Mouse (Mus musculus) kidney, adult 9 months (tissue): ENCODE results near the gene Wfdc15b.
"Not testable (repeated sequence)": the region's sequence is repeated elsewhere in the genome, so short reads cannot be mapped to it uniquely, and the experiment has no call there.

Experiments
- DNase-seq: peaks from one replicate; pipeline ENCODE4 v3.0.0; 2022

Wfdc15b gene

DNA sequence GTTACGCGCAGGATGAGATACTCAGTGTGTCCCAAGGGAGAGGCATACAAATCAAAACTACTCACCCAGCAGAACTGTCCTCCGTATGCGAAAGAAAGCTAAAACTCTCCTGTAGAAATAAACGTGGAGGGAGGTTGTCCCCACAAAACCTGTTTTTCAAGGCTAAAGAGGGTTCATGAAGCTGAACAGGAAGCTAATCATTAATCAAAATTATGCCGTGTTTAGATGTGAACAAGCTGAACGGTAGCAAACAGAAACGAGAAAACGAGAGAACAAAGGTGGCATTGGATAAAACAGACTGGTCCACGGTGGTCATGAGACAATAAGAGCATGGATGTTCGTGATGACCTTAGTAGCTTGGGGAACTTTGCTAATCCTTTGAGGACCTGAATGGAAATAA is at the start of gene Wfdc15b:
Wfdc15b (minus strand) TSS at position 139 of the 400 bp plus-strand sequence.
- DNase-seq = peak; percentile 49

DNA sequence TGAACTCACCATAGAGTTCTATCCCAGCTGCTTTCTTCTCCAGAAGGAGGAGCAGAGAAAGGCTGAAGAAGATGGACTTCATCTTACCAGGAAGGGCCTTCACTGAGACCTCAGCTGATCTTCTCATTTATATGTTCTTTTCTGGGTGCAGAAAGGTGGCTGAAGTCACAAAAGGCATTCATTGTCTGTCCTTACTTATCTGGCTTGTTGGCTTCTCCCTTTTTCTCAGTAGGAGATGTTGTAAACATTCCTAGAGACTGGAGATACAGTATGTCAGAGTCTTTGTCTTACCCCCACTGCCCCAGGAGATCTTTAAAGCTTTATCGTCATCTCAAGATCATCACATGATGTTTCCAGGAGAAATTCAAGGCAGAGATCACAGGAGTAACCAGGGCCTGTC is 35.1 kb upstream of the Wfdc15b start, which contains the start of gene Svs3b:
Svs3b (minus strand) TSS at position 101 of the 400 bp plus-strand sequence.
- DNase-seq = not testable (repeated sequence)

- DNase-seq = no peak
These were observed 16.9 kb upstream of the Wfdc15b start, which contains the start of gene Svs2 for GRCm38 (mm10) chr2:164238366-164238765. Gene Svs2, minus strand, starts transcription at chr2:164238466.

- DNase-seq = no peak
These were observed 11.2 kb upstream of the Wfdc15b start for GRCm38 (mm10) chr2:164232671-164233070.

- no peak for DNase-seq
These were observed 7.1 kb upstream of the Wfdc15b start for GRCm38 (mm10) chr2:164228361-164229070.

GRCm38 (mm10) chr2:164219295-164219694 is 2.2 kb downstream of the Wfdc15b start:
- DNase-seq = no peak

DNA sequence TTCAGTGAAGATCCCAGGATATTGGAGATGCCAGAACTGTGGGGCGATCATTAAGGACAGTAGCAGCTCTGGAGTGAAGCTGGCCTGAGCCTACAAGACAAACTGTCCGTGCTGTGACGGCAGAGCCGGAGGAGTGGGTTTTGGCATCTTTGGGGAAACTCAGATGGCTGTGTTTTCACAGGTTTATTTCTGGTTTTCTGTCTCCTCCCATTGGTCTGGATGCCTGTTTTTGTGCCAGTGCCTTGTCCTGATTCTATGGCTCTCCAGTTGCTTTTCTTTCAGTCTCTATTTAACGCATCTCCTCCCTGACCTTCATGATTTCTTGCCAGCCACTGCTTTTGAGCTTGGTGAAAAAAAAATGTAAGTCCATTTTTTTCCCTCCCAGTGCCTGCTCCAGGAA is 8.7 kb downstream of the Wfdc15b start:
- DNase-seq = no peak

GRCm38 (mm10) chr2:164210892-164211291 is 10.6 kb downstream of the Wfdc15b start:
- no peak for DNase-seq

GRCm38 (mm10) chr2:164206676-164207075 is 14.8 kb downstream of the Wfdc15b start:
- DNase-seq = no peak

- peak; percentile 73 for DNase-seq
These were observed 15.4 kb downstream of the Wfdc15b start for GRCm38 (mm10) chr2:164206011-164206410.

- no peak for DNase-seq
These were observed 21.7 kb downstream of the Wfdc15b start, which contains the start of gene Wfdc15a for GRCm38 (mm10) chr2:164199626-164200327. Gene Wfdc15a, minus strand, starts transcription at chr2:164200130.

DNA sequence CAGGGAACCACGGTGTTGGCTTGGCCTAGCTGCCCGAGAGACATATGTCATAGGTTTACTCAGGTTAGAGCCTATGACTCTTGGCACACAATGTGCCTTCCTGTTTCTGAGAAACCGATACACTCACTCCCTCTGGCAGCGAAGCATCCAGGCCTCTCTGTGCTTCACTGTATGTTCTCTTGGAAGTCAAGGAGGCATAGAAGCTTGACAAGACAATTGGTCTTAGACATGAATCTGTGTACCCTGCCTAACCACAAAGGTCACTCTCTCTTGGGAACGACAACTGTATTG is 24.8 kb downstream of the Wfdc15b start:
- no peak for DNase-seq

DNA sequence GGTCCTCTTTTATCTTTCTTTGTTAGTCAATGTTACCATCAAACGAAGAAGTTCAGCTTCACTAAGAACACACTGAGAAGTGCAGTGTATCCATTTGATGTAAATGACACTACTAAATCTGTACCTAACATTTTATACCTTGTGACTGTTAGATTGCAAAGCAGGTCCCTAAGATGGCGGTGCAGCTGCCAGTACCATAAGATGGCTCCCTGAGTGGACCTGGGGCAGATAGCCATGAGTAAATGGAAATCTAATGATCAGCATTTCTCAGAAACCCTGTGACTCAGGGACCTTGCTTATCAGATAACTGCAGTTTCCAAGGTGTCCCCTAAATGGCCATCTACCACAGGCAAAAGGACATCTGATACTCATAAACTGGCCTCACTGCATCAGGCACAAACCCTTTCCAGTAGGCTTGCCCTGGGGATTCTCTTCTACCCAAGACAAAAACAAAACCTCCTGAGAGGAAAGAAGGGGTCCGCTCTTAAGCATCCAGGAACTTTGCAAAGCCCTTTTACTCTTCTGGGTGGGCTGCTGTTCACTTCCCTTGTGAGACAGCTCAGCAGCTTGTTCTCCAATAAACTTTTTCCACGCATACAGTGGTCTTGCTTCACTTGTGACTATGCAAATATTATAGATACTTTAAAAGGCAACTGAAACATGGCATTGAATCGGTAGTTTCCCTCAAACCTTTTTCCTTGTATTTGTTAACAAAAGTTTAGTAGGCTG is 25.3 kb downstream of the Wfdc15b start:
- DNase-seq = no peak

DNA sequence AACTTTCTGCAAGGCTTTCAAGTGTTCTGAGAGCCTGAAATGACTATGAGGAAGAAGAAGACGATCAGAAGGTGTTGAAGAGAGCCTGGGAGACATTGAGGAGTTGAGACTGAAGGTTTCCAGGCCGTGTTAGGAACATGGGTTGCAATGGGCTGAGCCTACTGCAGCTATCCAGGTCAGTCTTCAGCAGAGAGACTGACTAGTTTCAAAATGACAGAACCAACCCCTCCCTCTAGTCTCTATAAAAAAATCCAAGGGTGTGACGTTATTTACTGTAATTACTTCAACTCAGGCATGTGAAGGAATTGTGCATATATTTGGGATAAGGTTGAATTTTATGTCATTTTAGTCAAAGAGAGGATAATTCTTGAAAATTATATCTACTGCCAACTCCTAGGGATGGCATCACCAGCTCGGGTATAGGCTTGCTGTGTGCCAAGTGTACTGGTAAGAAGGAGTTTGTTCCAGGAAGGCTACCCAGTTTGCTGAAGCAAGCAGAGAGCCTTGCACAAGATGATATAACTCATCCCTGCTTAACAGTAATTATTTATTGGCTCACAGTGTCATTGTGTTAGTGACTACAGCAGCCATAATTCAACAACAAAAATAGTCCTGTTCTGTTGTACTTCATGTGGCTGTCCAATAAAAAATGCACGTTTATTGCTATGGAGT is 26.4 kb downstream of the Wfdc15b start:
- no peak for DNase-seq

DNA sequence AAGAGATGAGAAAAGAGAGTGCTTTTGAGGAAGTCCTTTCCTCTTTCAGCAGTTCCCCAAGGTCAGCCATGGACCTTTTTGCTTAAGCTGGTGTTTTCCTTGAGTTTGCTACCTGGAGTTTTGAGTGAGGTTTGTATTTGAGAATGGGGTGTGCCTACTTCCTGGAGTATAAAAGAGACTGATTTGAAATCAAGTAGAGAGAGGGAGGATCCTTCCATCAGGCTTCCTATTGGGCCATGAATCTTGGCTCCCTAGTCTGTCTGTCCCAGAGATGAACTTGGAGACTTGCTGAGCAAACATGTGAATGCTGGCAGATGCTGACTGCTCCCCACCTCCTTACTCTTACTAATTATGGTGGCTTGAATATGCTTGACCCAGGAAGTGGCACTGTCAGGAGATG is 29.2 kb downstream of the Wfdc15b start:
- no peak for DNase-seq

GRCm38 (mm10) chr2:164190576-164190975 is 30.9 kb downstream of the Wfdc15b start, which contains the start of gene Wfdc12:
Gene Wfdc12, minus strand, starts transcription at chr2:164190608.
- no peak for DNase-seq

DNA sequence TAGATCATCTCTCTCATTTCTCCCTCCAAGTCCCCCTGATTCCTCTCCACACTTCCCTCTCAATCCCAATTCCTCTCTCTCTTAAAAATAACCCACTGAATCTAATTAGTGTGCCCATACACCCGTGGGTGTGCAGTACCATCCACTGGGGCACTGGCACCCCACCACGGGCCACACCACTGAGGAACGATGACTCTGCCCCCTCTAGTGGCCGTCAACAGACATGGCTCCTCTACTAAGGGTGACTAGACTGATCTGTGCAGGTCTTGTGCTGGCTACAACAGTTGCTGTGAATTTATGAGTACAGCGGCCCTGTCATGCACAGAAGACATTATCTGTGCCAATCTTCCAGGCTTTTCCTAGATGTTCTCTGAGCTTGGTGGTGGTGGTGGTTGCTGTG is 32.7 kb downstream of the Wfdc15b start:
- no peak for DNase-seq

- no peak for DNase-seq
These were observed 37.2 kb downstream of the Wfdc15b start for GRCm38 (mm10) chr2:164184145-164184719.

DNA sequence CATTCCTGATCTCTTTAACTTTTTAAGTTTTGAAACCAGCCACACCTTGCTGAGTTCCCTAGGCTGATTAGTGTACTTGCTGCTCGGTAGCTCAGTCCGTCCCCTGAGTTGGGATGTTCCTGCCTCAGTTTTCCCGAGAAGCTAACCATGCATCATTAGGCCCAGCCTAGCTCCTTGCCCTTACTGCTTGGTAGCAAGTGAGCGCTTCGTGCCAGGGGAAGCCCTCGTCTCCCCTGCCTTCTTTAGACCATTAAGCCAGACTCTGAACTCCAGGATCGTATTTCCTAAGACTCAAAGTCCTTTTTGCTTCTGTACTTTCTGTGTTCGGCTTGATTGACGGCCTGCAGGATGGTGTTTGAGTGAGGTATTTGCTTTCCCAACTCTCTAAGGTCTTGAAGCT is 38.1 kb downstream of the Wfdc15b start:
- peak; percentile 31 for DNase-seq

DNA sequence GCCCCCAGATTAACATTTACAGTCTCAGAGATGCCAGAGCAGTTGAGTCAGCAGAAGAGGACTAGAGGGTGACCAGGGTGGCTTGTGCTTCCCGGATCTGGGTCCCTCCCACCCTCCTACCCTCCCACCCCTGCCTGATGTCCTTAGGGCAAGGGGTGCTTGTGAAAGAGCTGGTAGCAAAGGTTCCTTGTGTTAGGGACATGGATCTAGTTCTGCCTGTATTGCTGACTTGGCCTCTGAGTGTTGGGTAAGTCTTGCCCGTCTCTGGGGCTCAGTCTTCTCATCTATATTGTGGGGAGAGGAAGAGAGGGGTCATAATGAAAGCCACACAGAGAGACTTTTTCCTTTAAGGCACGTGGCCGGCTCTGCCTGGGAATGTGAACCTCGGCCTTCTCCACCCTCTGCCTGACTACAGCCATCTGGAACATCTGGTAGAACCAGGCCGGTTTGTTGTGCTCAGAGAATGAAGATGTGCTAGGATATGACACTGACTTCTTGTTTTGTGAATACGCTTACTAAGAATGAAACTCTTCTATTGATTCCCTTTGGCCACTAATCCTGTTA is 38.7 kb downstream of the Wfdc15b start, which contains the start of gene Wfdc5:
Wfdc5 (minus strand) TSS at position 51 of the 564 bp plus-strand sequence.
- DNase-seq = no peak

- no peak for DNase-seq
These were observed 40.7 kb downstream of the Wfdc15b start for GRCm38 (mm10) chr2:164180770-164181169.

- DNase-seq = peak; percentile 26
These were observed 41.3 kb downstream of the Wfdc15b start for GRCm38 (mm10) chr2:164180124-164180523.
